18 mouse cellular contexts compared by ENCODE assay signal in the genomic region with DNA sequence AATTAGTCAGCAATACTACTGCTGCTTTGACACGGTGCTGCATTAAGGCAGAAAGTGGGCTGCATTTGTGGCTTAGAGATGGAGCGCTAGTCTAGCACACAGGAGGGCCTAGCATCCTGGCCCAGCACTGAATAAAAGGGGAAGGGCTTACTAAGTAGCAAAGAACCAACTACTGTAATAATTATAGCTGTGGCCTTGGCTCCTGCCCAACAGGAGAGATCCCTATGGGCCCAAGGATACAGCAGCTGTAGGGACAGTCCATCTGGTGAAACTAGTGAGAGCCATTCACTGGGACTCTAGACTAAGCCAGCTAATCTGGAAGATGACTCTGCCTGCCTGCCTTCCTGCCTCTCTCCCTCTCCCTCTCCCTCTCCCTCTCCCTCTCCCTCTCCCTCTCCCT. TPM values are rescaled to one million over a fixed set of nuclear protein-coding genes. Genes with fewer than 3 reads are reported as not detected.
A peak's percentile ranks its signal among the peaks of the same experiment; 100 is the strongest.
DNase-seq lines count a peak whose midpoint lies in the region; ATAC-seq and TF ChIP-seq lines count a peak whose summit lies in the region.
"Had no signal": no experiment of that assay in that cellular context is flagged by ENCODE, and none has a peak within 500 bp of the region (broad histone marks: within the 10 kb centered on the region; RNA-seq: fewer than 3 reads in every experiment).

No protein-coding gene starts in this region.

- H3K36me3 ChIP-seq in forebrain, embryonic 13.5 days (ENCODE audit: poor library complexity, severe bottlenecking) = no peaks in the 10 kb centered on the region
- H3K36me3 ChIP-seq in forebrain, embryonic 12.5 days (replicated peaks) = no peaks in the 10 kb centered on the region
- no peaks in the 10 kb centered on the region for H3K36me3 ChIP-seq in hindbrain, postnatal 0 days (ENCODE audit: insufficient read depth, low read length)
- H3K36me3 ChIP-seq in hindbrain, embryonic 13.5 days = no peaks in the 10 kb centered on the region
- H3K36me3 ChIP-seq: stomach, embryonic 15.5 days had no signal

- ATAC-seq in forebrain, embryonic 13.5 days = peak; percentile 50; the same call in 1 of the 2 replicates
- ATAC-seq in forebrain, embryonic 12.5 days (ENCODE audit: low FRiP score) = no peak
- ATAC-seq in hindbrain, postnatal 0 days = no peak
- no peak; the same call in 1 of the 2 replicates for ATAC-seq in hindbrain, embryonic 13.5 days (ENCODE audit: low FRiP score)
- ATAC-seq: intestine, postnatal 0 days had no signal

- H3K4me2 ChIP-seq in forebrain, embryonic 13.5 days = no peak overlapping the region
- no peak overlapping the region for H3K4me2 ChIP-seq in forebrain, embryonic 12.5 days
- no peak overlapping the region for H3K4me2 ChIP-seq in hindbrain, postnatal 0 days (ENCODE audit: low read depth, low read length)
- H3K4me2 ChIP-seq in hindbrain, embryonic 13.5 days = no peak overlapping the region
- H3K4me2 ChIP-seq: heart, embryonic 11.5 days; stomach, embryonic 15.5 days had no signal

- TF ChIP-seq CTCF in hindbrain, postnatal 0 days (IDR thresholded peaks at IDR 0.05; ENCODE audit: low read depth) = no peak

- H3K9me3 ChIP-seq in forebrain, embryonic 13.5 days (replicated peaks) = no peaks in the 10 kb centered on the region
- no peaks in the 10 kb centered on the region for H3K9me3 ChIP-seq in forebrain, embryonic 12.5 days
- H3K9me3 ChIP-seq in hindbrain, postnatal 0 days (ENCODE audit: low read length) = no peaks in the 10 kb centered on the region
- H3K9me3 ChIP-seq in hindbrain, embryonic 13.5 days = no peaks in the 10 kb centered on the region
- H3K9me3 ChIP-seq: stomach, embryonic 15.5 days had no signal

- no peaks in the 10 kb centered on the region for H3K27me3 ChIP-seq in forebrain, embryonic 13.5 days
- H3K27me3 ChIP-seq in forebrain, embryonic 12.5 days = no peaks in the 10 kb centered on the region
- H3K27me3 ChIP-seq in hindbrain, postnatal 0 days (ENCODE audit: insufficient read depth, low read length) = no peaks in the 10 kb centered on the region
- H3K27me3 ChIP-seq in hindbrain, embryonic 13.5 days = no peaks in the 10 kb centered on the region
- H3K27me3 ChIP-seq: stomach, embryonic 15.5 days had no signal

- H3K4me1 ChIP-seq in forebrain, embryonic 13.5 days = peaks cover 9% of the 10 kb centered on the region
- H3K4me1 ChIP-seq in forebrain, embryonic 12.5 days = peaks cover 10% of the 10 kb centered on the region
- H3K4me1 ChIP-seq in hindbrain, postnatal 0 days (ENCODE audit: insufficient read depth, low read length) = no peaks in the 10 kb centered on the region
- H3K4me1 ChIP-seq in hindbrain, embryonic 13.5 days (replicated peaks) = no peaks in the 10 kb centered on the region; the same call in 1 of the 2 replicates
- H3K4me1 ChIP-seq: stomach, embryonic 15.5 days had no signal

- DNase-seq in adrenal gland, adult (ENCODE audit: inconsistent age in 2 of 2, low spot score in 1 of 2) = peak; percentile 27 to 67
- DNase-seq in adrenal gland, adult 18-20 months (ENCODE audit: low spot score in 2 of 2) = no peak
- DNase-seq in hindbrain, postnatal 0 days (ENCODE audit: low spot score) = peak; percentile 62
- peak; percentile 47 for DNase-seq in adrenal gland, postnatal 25 days
- DNase-seq in kidney, adult 11 months = no peak
- DNase-seq: kidney, postnatal 36 days; liver; lung, adult 2 months had no signal

- H3K9ac ChIP-seq in forebrain, embryonic 13.5 days = no peak overlapping the region
- H3K9ac ChIP-seq in forebrain, embryonic 12.5 days = no peak overlapping the region
- no peak overlapping the region for H3K9ac ChIP-seq in hindbrain, postnatal 0 days (replicated peaks; ENCODE audit: low read length)
- no peak overlapping the region for H3K9ac ChIP-seq in hindbrain, embryonic 13.5 days
- H3K9ac ChIP-seq: stomach, embryonic 15.5 days had no signal

- H3K27ac ChIP-seq in forebrain, embryonic 13.5 days = no peak overlapping the region
- no peak overlapping the region for H3K27ac ChIP-seq in forebrain, embryonic 12.5 days
- H3K27ac ChIP-seq in hindbrain, postnatal 0 days = no peak overlapping the region
- H3K27ac ChIP-seq in hindbrain, embryonic 13.5 days = no peak overlapping the region
- H3K27ac ChIP-seq: macrophage; stomach, embryonic 15.5 days had no signal

- H3K4me3 ChIP-seq in forebrain, embryonic 13.5 days = no peak overlapping the region
- H3K4me3 ChIP-seq in forebrain, embryonic 12.5 days (replicated peaks) = no peak overlapping the region
- H3K4me3 ChIP-seq in hindbrain, postnatal 0 days (ENCODE audit: low read length) = no peak overlapping the region
- H3K4me3 ChIP-seq in hindbrain, embryonic 13.5 days = no peak overlapping the region
- H3K4me3 ChIP-seq: stomach, embryonic 15.5 days had no signal

- 71% methylated on average over 2 of the region's 2 CpGs for WGBS in forebrain, embryonic 13.5 days
- WGBS in forebrain, embryonic 12.5 days = 78% methylated on average over 2 of the region's 2 CpGs
- WGBS in hindbrain, postnatal 0 days = 52% methylated on average over 2 of the region's 2 CpGs
- WGBS in hindbrain, embryonic 13.5 days = 80% methylated on average over 2 of the region's 2 CpGs

RNA-seq across cellular contexts. Expression of a gene that starts 23.6 kb away (rescaled TPM):
- under 1 TPM in 1 of 2 experiments, not detected in 1; 0.17 TPM for total RNA-seq in adrenal gland, adult 18-20 months (2021)
- polyA plus RNA-seq in forebrain, embryonic 13.5 days (2015; fragmentation: Nextera tagmentation; extraction: Ambion mirVana) = not detected in 2 replicates
- not detected in 2 replicates for polyA plus RNA-seq in forebrain, embryonic 12.5 days (2016; fragmentation: Nextera tagmentation; extraction: Ambion mirVana)
- 0.21 and 1.2 TPM in 2 replicates for total RNA-seq in hindbrain, postnatal 0 days (2014; rRNA removed)
- polyA plus RNA-seq in hindbrain, postnatal 0 days (2015; fragmentation: Nextera tagmentation; extraction: Ambion mirVana) = 0.28 and 0.35 TPM in 2 replicates
- 0.10 and 0.23 TPM in 2 replicates for polyA plus RNA-seq in hindbrain, embryonic 13.5 days (2015; fragmentation: Nextera tagmentation; extraction: Ambion mirVana)
- total RNA-seq in adrenal gland, postnatal 25 days (2021) = not detected in 2 replicates
- total RNA-seq: gastrocnemius, adult 8-10 months had no signal
- polyA plus RNA-seq: heart, embryonic 11.5 days; hindbrain, embryonic 11.5 days; intestine, postnatal 0 days; macrophage; stomach, embryonic 15.5 days; thymus, postnatal 0 days had no signal

Comparison
In these comparisons a context has a peak if more than half of its experiments do, and no peak if none do; other contexts are left out.
1. DNase-seq: peak in adrenal gland, adult (2 of 2), hindbrain, postnatal 0 days (single experiment) and adrenal gland, postnatal 25 days (single experiment); none in adrenal gland, adult 18-20 months (0 of 2) and kidney, adult 11 months (single experiment).